Mouse (Mus musculus) midbrain, embryonic 11.5 days (tissue): ENCODE measurements at regions not wholly inside any gene's neighbourhood (a gene's known extent, or its start where the extent isn't known, plus 50 kb on each side); places are given as distances from the start of the nearest gene placed in this dataset.

Source experiments
- ATAC-seq: fragments of 200-750 bp; cut with Nextera tagmentation; 2 replicates; pipeline ENCODE4 v1.8.0; 2017; ENCODE audit warnings: moderate TSS enrichment, moderate library complexity; ENCODE audit not compliant: low FRiP score
- DNase-seq: peaks from one replicate; pipeline ENCODE4 v3.0.0; 2015; ENCODE audit warnings: low spot score; ENCODE audit errors: missing footprints
- H3K27ac ChIP-seq: fragments of 300-500 bp; sonication (generic); 2 replicates; pipeline ENCODE4 v1.5.1; 2014; ENCODE audit warnings: low read depth, low read length
- H3K27me3 ChIP-seq: fragments of 300-500 bp; sonication (generic); 2 replicates; pipeline ENCODE4 v1.6.1; 2014; ENCODE audit warnings: mild to moderate bottlenecking, low read length, moderate library complexity, mixed read lengths; ENCODE audit not compliant: control insufficient read depth, insufficient read depth
- H3K36me3 ChIP-seq: fragments of 300-500 bp; sonication (generic); 2 replicates; pipeline ENCODE4 v1.6.1; 2014; ENCODE audit warnings: mild to moderate bottlenecking, low read length, moderate library complexity, mixed read lengths; ENCODE audit not compliant: control insufficient read depth, insufficient read depth
- H3K4me1 ChIP-seq: fragments of 300-500 bp; sonication (generic); 2 replicates; pipeline ENCODE4 v1.6.1; 2014; ENCODE audit warnings: low read length; ENCODE audit not compliant: control insufficient read depth, insufficient read depth
- H3K4me2 ChIP-seq: fragments of 300-500 bp; sonication (generic); 2 replicates; pipeline ENCODE4 v1.6.1; 2014; ENCODE audit warnings: mild to moderate bottlenecking, moderate library complexity
- H3K4me3 ChIP-seq: fragments of 300-500 bp; sonication (generic); 2 replicates; pipeline ENCODE4 v1.5.1; 2014; ENCODE audit warnings: low read depth, low read length
- H3K9ac ChIP-seq: fragments of 300-500 bp; sonication (generic); 2 replicates; pipeline ENCODE4 v1.6.1; 2014; ENCODE audit warnings: low read length
- H3K9me3 ChIP-seq: fragments of 300-500 bp; sonication (generic); 2 replicates; pipeline ENCODE4 v1.6.1; 2016; ENCODE audit warnings: low read length; ENCODE audit not compliant: control insufficient read depth
- WGBS: fragments of 180-500 bp; shearing (Covaris S2); extraction: QIAGEN DNeasy Blood & Tissue Kit; methylation state at CpG from one replicate; pipeline ENCODE4 v1.1.7; 2014; 5-methylcytosine and 5-hydroxymethylcytosine counted together

DNA sequence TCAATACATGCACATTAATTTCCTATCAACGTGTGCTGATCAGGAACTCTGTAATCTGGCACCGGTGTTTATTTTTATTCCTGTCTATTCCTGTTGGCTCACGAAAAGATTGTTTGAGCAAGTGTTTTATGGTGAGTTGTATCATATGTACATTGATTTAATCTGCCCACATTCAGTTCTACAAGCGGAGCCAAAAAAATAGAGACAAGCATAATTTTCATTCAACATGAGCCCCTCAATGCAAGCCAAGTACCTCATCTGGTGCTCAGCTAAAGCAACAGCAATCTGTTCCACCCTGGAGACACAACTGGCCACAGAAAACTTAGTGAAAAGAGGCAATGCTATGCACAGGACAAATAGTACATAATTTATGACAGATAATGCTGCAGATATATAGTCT lies 147.6 kb downstream of the Fam84b start:
- Histone ChIP-seq H3K4me3 (no peak overlapping the region), H3K9me3 (no peaks in the 10 kb centered on the region), H3K4me1 (no peaks in the 10 kb centered on the region), H3K4me2 (no peak overlapping the region), H3K27ac (no peak overlapping the region), H3K27me3 (no peaks in the 10 kb centered on the region), H3K36me3 (no peaks in the 10 kb centered on the region), H3K9ac (no peak overlapping the region)
- 85% methylated on average over 4 of the region's 4 CpGs for WGBS
- no peak for ATAC-seq
- DNase-seq = no peak

DNA sequence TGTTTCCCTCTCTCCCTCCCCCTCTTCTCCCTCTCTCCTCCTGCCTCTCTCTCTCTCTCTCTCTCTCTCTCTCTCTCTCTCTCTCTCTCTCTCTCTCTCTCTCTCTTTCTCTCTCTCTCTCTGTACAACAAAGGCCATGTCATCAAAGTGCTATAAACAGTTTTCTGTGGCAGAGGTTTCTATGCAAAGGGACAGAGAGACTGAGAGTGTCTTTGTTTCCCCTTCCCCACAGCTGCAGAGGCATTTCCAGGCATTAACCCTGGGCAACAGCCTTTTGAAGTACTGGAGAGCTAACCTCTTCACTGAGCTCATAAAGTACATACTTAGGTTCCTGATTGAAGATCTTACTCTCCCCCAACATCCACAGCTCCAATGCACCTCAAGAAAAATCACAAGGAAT lies 152.3 kb downstream of the Fam84b start:
- peak; percentile 88 for DNase-seq
- H3K4me2 ChIP-seq = no peak overlapping the region
- H3K9me3 ChIP-seq = no peaks in the 10 kb centered on the region
- ATAC-seq = no peak
- H3K27ac ChIP-seq = no peak overlapping the region
- no peaks in the 10 kb centered on the region for H3K27me3 ChIP-seq
- H3K9ac ChIP-seq = no peak overlapping the region
- no peak overlapping the region for H3K4me3 ChIP-seq
- H3K36me3 ChIP-seq = no peaks in the 10 kb centered on the region
- no peaks in the 10 kb centered on the region for H3K4me1 ChIP-seq

DNA sequence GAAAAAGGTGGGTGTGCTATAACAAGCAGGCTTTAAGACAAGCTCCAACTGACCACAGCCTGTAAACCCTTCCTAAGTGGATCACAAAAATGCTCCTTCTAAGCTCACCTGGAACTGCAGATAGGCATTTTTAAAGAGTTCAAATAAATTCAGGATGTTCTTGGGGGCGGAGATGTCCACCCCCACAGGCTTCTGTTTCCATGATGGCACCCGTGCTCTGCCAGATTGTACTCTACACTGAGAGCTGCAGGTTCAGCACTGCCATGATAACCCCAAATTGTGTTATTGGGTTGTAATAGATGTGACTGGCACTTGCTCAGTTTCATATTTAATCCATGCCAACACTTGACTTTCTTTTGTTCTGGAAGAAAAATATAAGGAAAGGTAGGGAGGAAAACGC lies 158.8 kb downstream of the Fam84b start:
- no peak overlapping the region for H3K4me3 ChIP-seq
- DNase-seq = no peak
- no peak overlapping the region for H3K27ac ChIP-seq
- no peaks in the 10 kb centered on the region for H3K27me3 ChIP-seq
- no peak for ATAC-seq
- peaks cover 8% of the 10 kb centered on the region; the same call in 1 of the 2 replicates for H3K4me1 ChIP-seq
- H3K9ac ChIP-seq = no peak overlapping the region
- no peaks in the 10 kb centered on the region for H3K36me3 ChIP-seq
- no peaks in the 10 kb centered on the region for H3K9me3 ChIP-seq
- 92% methylated on average over 3 of the region's 3 CpGs for WGBS
- H3K4me2 ChIP-seq = no peak overlapping the region

DNA sequence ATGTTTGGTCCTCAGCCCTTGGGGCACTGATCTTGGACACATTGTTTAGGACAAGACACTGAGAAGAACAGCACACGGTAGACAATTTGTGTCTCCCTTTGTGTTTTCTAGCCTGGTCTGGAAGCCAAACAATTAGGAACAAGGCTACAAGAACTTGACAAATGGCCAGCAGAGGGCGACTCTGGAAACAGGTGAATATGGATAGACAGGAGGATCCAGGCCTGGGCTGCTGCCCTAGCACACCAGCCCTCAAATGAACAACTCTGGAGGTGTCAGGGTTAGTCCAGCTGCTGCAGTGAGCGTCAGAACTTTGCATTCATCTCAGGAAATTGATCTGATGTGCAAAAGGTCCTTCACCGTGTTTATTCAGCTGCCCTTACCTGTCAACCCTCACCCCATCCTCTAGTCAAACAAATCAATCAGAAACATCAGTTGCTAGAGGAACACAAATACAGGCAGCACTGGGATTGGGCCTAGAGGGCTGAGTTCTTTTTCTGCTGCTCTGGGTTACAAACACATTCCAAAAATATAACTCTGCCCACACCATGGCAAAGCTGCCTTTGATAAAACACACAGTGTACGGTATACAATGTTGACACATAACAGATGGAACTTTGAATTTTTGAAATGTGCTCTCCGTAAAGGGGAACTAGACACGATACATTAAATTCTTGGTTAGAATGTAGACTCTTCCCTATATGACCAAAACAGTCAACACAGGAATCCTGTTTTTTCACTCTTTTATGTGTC lies 159.7 kb downstream of the Fam84b start:
- WGBS = 69% methylated on average over 7 of the region's 7 CpGs
- Histone ChIP-seq H3K9ac (no peak overlapping the region), H3K4me2 (no peak overlapping the region), H3K36me3 (no peaks in the 10 kb centered on the region), H3K27me3 (no peaks in the 10 kb centered on the region), H3K4me1 (peaks cover 8% of the 10 kb centered on the region; the same call in 1 of the 2 replicates), H3K4me3 (no peak overlapping the region), H3K9me3 (no peaks in the 10 kb centered on the region), H3K27ac (no peak overlapping the region)
- ATAC-seq (peak; percentile 47; the same call in 1 of the 2 replicates), DNase-seq (no peak)

DNA sequence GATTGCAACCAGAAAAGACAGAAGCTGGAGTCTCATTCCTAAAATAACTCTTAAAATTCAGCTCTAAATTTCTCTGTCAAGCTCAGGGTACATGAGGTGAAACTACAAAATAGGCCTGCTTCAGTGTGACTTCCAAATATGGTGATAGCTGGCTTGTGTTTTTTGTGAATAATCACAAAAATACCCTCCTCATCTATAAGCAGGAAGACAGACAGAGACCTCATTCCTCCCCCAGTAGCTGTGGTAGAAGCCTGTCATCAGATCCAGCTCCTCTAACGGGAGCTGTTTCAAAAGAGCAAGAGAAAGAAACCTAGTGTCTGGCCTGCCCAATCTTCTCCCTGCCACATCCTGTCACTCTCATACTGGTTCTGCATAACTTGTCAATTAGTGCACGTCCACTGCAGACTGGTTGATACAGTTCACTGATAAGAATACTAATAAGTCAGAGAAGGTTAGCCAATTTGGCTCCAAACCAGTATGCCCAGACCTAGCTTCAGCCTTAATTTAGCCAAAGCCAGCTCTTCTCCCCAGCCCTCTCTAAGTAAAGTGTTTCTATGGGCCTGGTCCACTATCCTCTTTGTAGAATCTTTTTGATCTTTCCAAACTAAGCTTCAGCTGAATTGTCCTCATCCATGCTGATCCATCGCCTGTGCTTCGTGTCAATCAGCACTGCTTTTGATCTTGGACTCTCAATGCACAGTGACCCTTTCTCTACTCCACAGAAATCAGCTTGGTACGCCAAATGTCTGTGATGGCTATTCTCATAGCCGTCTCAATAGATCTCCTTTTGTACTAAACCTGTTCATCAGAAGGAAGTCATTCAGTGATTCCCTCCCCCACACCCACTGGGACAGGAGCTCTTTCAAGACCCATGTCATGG lies 160.6 kb downstream of the Fam84b start:
- Histone ChIP-seq H3K9ac (no peak overlapping the region), H3K9me3 (no peaks in the 10 kb centered on the region)

DNA sequence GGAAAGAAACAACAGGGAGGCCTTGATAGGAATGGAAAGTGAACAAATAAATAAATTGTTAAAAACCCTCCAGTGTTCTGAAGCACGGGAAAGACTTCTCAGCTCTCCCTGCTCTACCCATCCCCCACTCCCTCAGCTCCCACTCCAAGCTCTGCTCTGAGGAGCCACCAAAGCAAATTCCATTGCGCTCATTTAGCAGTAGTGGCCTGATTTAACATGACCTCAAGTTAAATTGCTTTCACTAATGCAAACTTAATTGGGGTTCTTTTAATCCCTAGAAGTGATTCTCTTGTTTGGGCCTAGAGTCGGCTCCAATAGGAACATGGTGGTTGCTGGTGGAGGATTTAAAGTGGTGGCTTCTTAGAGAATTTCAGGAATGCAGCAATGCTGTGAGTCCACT lies 161.4 kb downstream of the Fam84b start:
- no peak overlapping the region for H3K27ac ChIP-seq

More for the DNA sequence above, 160.6 kb downstream of the Fam84b start:
- peak; percentile 65 for ATAC-seq
- no peak overlapping the region for H3K27ac ChIP-seq
- peaks cover 8% of the 10 kb centered on the region; the same call in 1 of the 2 replicates for H3K4me1 ChIP-seq
- WGBS = 15% methylated on average over 6 of the region's 6 CpGs
- no peak overlapping the region for H3K4me3 ChIP-seq
- H3K36me3 ChIP-seq = no peaks in the 10 kb centered on the region
- no peaks in the 10 kb centered on the region for H3K27me3 ChIP-seq
- no peak for DNase-seq
- H3K4me2 ChIP-seq = no peak overlapping the region

DNA sequence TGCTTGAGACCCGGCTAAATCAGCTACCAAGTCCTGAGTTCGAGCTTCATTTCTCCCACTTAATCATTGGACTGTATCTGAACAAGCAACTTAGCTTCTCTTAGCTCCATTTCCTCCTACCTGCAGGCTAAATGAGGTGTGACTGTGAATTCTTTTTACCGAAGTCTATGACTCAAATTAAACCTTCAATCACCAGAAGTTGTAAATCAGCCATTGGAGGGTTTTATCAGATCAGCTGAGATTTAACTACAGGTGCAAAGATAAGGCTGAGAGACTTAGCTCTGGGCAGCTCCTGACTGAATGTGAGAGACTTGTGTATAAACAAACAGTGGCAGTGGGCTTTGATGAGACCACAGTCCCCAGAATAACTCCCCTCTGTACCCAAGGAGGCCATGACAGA lies 176.2 kb downstream of the Fam84b start:
- Histone ChIP-seq H3K4me1 (no peaks in the 10 kb centered on the region), H3K27ac (no peak overlapping the region), H3K4me2 (no peak overlapping the region), H3K9me3 (no peaks in the 10 kb centered on the region), H3K9ac (no peak overlapping the region), H3K27me3 (no peaks in the 10 kb centered on the region), H3K4me3 (no peak overlapping the region), H3K36me3 (no peaks in the 10 kb centered on the region)
- DNase-seq = no peak
- 84% methylated on average over 3 of the region's 3 CpGs for WGBS
- no peak for ATAC-seq

More for the DNA sequence above, 161.4 kb downstream of the Fam84b start:
- Histone ChIP-seq H3K9me3 (no peaks in the 10 kb centered on the region), H3K4me2 (no peak overlapping the region), H3K27me3 (no peaks in the 10 kb centered on the region), H3K36me3 (no peaks in the 10 kb centered on the region), H3K4me3 (no peak overlapping the region), H3K4me1 (peaks cover 8% of the 10 kb centered on the region; the same call in 1 of the 2 replicates), H3K9ac (no peak overlapping the region)
- WGBS = 11% methylated on average over 3 of the region's 3 CpGs
- no peak for ATAC-seq
- no peak for DNase-seq

DNA sequence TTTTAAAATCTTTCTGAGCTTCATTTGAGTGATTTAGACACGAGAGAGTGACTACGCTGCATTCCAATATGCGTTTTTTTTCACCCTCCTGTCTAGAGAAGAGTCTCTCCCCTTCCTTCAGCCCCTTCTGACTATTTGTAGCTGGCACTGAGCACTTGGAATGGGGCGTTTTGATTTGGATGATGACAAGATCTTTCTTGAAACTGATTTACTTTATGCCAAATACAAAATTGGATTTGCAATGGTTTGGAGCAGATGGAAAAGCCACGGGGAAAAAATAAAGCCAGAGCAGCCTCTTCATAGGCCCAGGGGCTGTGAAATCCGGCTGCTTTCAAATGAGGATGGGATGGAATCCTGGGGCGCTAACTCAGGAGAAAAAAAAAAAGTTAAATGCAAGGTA lies 196.0 kb downstream of the Fam84b start:
- ATAC-seq (no peak), DNase-seq (no peak)
- H3K4me1 ChIP-seq = no peaks in the 10 kb centered on the region
- WGBS = 83% methylated on average over 7 of the region's 7 CpGs
- no peak overlapping the region for H3K4me3 ChIP-seq
- H3K27ac ChIP-seq = no peak overlapping the region
- no peaks in the 10 kb centered on the region for H3K9me3 ChIP-seq
- H3K36me3 ChIP-seq = no peaks in the 10 kb centered on the region
- H3K4me2 ChIP-seq = no peak overlapping the region
- no peak overlapping the region for H3K9ac ChIP-seq
- H3K27me3 ChIP-seq = no peaks in the 10 kb centered on the region

DNA sequence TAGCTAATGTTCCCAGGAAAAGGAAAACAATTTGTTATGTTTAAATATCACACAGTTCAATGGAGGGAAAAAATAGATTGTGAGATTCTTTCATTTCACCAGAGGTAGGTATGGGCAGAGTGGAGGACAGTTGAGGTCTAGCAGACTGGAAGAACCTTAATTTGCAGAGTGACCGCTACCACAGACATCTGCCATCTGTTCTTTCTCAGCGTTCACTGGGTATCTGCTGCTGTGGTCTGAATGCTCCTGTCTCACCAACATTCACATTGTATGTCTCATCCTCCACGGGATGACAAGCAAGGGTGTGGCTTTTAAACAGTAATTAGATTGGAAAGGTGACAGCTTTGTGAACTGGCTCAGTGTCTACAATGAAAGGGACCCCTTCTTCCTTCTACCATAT lies 198.5 kb downstream of the Fam84b start:
- H3K36me3 ChIP-seq = no peaks in the 10 kb centered on the region
- ATAC-seq = no peak
- no peaks in the 10 kb centered on the region for H3K4me1 ChIP-seq
- WGBS = 87% methylated on average over 3 of the region's 3 CpGs
- H3K4me2 ChIP-seq = no peak overlapping the region
- DNase-seq = no peak
- H3K9me3 ChIP-seq = no peaks in the 10 kb centered on the region
- H3K27ac ChIP-seq = no peak overlapping the region
- H3K4me3 ChIP-seq = no peak overlapping the region
- H3K9ac ChIP-seq = no peak overlapping the region
- H3K27me3 ChIP-seq = no peaks in the 10 kb centered on the region
